7 mouse cellular contexts compared by ENCODE assay signal in the genomic region with DNA sequence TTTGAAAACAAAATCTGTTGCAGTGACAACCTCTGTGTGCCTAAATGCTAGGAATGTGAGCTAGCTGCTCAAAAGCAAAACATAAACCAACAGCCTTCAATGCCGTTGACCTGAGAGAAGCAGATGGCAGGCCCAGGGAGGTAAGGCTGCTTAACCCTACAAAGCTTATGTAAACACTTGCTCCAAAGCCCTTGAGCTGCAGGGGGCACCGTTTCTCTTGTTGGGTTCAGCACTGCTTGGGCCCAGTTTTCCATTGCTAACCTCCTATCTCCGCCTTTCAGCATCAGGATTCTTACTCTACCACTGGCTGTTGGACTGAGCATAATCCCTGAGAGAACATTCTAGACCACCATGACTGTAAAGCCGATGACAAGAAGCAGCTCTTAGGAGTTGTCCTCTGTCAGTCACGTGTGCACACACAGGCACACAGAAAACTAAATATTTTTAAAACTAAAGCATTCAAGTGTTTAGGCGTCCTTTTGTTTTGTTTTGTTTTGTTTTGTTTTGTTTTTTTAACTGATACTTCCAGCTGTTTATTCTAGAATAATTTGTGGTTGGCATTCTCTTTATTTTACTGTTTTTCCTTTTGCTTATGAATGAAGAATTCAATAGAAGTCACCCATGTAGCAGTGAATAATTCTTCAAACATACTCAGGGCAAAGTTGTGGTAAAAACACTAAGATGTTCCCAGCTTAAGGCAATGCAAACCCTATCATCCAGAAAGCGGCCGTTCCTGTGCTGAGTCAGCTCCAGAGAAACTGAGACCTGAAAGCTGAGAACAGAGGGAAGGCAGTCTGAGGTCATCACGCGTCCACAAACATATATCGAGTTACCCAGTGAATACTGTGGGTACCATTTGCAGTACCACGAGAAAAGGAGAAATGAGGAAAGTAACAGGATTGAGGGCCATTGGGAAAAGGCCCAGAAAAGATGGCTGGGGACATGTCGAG. TPM values are rescaled to one million over a fixed set of nuclear protein-coding genes. Genes with fewer than 3 reads are reported as not detected.
DNase-seq lines count a peak whose midpoint lies in the region; ATAC-seq lines count a peak whose summit lies in the region.

No protein-coding gene starts in this region.

- intact Hi-C loops in heart, postnatal 25 days (cut with DNase I) = no loop called here
- intact Hi-C loops in left cerebral cortex, postnatal 14 days (cut with DNase I) = loop anchor here (2.0 to 5.0 kb wide), 2 partner anchors 41 to 62 kb away; no protein-coding TSS in a partner anchor

- no peak overlapping the region for H3K4me3 ChIP-seq in neural tube, embryonic 15.5 days (replicated peaks)

- no peak overlapping the region for H3K9ac ChIP-seq in neural tube, embryonic 15.5 days (replicated peaks)

- no peak for ATAC-seq in neural tube, embryonic 15.5 days (ENCODE audit: low FRiP score)

- DNase-seq in urinary bladder, postnatal 36 days (ENCODE audit: low spot score in 2 of 2) = peak; percentile 42 to 67
- DNase-seq in urinary bladder, adult 2 months (ENCODE audit: low spot score) = no peak
- DNase-seq in embryo, embryonic 10.5 days (ENCODE audit: low spot score) = peak; percentile 72
- peak; percentile 52 for DNase-seq in heart, postnatal 25 days (ENCODE audit: low spot score)
- peak; percentile 50 to 52 for DNase-seq in left cerebral cortex, postnatal 14 days (ENCODE audit: low spot score in 2 of 2)
- peak; percentile 72 for DNase-seq in ovary, postnatal 36 days (ENCODE audit: low spot score)

- peaks cover 14% of the 10 kb centered on the region for H3K4me1 ChIP-seq in neural tube, embryonic 15.5 days

- 72% methylated on average over 13 of the region's 13 CpGs for WGBS in neural tube, embryonic 15.5 days

- H3K27me3 ChIP-seq in neural tube, embryonic 15.5 days (replicated peaks) = no peaks in the 10 kb centered on the region

- H3K36me3 ChIP-seq in neural tube, embryonic 15.5 days = no peaks in the 10 kb centered on the region

- H3K9me3 ChIP-seq in neural tube, embryonic 15.5 days (replicated peaks) = no peaks in the 10 kb centered on the region

- H3K4me2 ChIP-seq in neural tube, embryonic 15.5 days = no peak overlapping the region

- no peak overlapping the region for H3K27ac ChIP-seq in neural tube, embryonic 15.5 days (replicated peaks)

RNA-seq across cellular contexts. Expression of a gene that starts 21.8 kb away (rescaled TPM):
- polyA plus RNA-seq in urinary bladder, adult 2 months (2012; rRNA removed) = 4.9 and 7.9 TPM in 2 replicates
- 1 to 10 TPM; 6.3 to 7.4 TPM for total RNA-seq in heart, postnatal 25 days (2021)
- 10 to 100 TPM; 17.9 to 19.5 TPM for total RNA-seq in left cerebral cortex, postnatal 14 days (2021)
- polyA plus RNA-seq in neural tube, embryonic 15.5 days (2015; fragmentation: Nextera tagmentation; extraction: Ambion mirVana) = 21.8 and 45.8 TPM in 2 replicates

RNA-seq across cellular contexts. Expression of a gene that starts 59.3 kb away (rescaled TPM):
- 2,402 and 3,491 TPM in 2 replicates for polyA plus RNA-seq in urinary bladder, adult 2 months (2012; rRNA removed)
- total RNA-seq in heart, postnatal 25 days (2021) = 1,000 to 10,000 TPM; 2,502 to 2,556 TPM
- 1,000 to 10,000 TPM; 1,766 to 1,778 TPM for total RNA-seq in left cerebral cortex, postnatal 14 days (2021)
- 1,798 and 1,858 TPM in 2 replicates for polyA plus RNA-seq in neural tube, embryonic 15.5 days (2015; fragmentation: Nextera tagmentation; extraction: Ambion mirVana)
